Mouse (Mus musculus) CH12F3 (cell line): ENCODE data around the gene Plppr1.
"Not testable (repeated sequence)": the region's sequence is repeated elsewhere in the genome, so short reads cannot be mapped to it uniquely, and the experiment has no call there.

Experiments
- in situ Hi-C: fragments of 300-500 bp; cut with MboI; formaldehyde crosslinking; loops from 2 replicates; pipeline ENCODE4 v1.14.3; 2020; ENCODE audit warnings: low sequenced_read_pairs

Gene Plppr1

GRCm38 (mm10) chr4:49368046-49368445, 309.0 kb downstream of the Plppr1 start:
- in situ Hi-C loops: not testable (repeated sequence)

GRCm38 (mm10) chr4:49383576-49384318, 324.7 kb downstream of the Plppr1 start:
- in situ Hi-C loops: not testable (repeated sequence)

DNA sequence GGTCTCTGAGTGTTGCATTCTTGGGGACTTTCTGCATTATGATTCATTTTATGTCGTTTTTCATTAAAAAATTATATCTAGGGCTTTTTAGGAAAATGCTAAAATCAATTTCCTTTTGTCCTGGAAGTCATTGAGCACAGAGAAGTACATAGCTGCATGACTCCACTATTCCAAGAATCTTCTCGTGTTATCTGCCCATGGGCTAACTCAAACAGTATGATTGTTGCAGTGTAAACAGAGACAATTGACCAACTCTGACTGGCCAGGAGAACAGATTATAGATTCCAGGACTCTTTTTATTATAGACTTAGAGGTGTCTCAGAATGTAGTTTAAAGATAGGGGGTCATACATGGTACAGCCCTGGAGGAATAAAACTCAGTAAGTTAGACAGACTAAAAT, 327.8 kb downstream of the Plppr1 start:
- in situ Hi-C loops: no loop called here
